Mouse (Mus musculus) hindbrain, embryonic 15.5 days (tissue): Measurements from ENCODE around the gene Defb38. TPM values are rescaled to one million over a fixed set of nuclear protein-coding genes. Genes with fewer than 3 reads are reported as not detected.

Source experiments
- ATAC-seq: fragments of 200-750 bp; cut with Nextera tagmentation; 2 replicates; pipeline ENCODE4 v1.8.0; 2017; ENCODE audit warnings: low read depth, moderate number of reproducible peaks, moderate TSS enrichment; ENCODE audit not compliant: low FRiP score
- H3K27ac ChIP-seq: fragments of 300-500 bp; sonication (generic); replicated peaks from 2 replicates; pipeline ENCODE4 v1.5.1; 2015; ENCODE audit warnings: mild to moderate bottlenecking, inconsistent platforms
- H3K27me3 ChIP-seq: fragments of 300-500 bp; sonication (generic); 2 replicates; pipeline ENCODE4 v1.6.1; 2015; ENCODE audit warnings: control low read depth, inconsistent platforms
- H3K36me3 ChIP-seq: fragments of 300-500 bp; sonication (generic); 2 replicates; pipeline ENCODE4 v1.6.1; 2015; ENCODE audit warnings: control low read depth, inconsistent platforms
- H3K4me1 ChIP-seq: fragments of 300-500 bp; sonication (generic); replicated peaks from 2 replicates; pipeline ENCODE4 v1.6.1; 2015; ENCODE audit warnings: control low read depth, inconsistent platforms
- H3K4me2 ChIP-seq: fragments of 300-500 bp; sonication (generic); 2 replicates; pipeline ENCODE4 v1.6.1; 2015; ENCODE audit warnings: moderate library complexity, mild to moderate bottlenecking, inconsistent platforms
- H3K4me3 ChIP-seq: fragments of 300-500 bp; sonication (generic); 2 replicates; pipeline ENCODE4 v1.5.1; 2015; ENCODE audit warnings: mild to moderate bottlenecking, inconsistent platforms
- H3K9ac ChIP-seq: fragments of 300-500 bp; sonication (generic); 2 replicates; pipeline ENCODE4 v1.6.1; 2015; ENCODE audit warnings: inconsistent platforms
- H3K9me3 ChIP-seq: fragments of 300-500 bp; sonication (generic); 2 replicates; pipeline ENCODE4 v1.6.1; 2016; ENCODE audit warnings: control low read depth, inconsistent platforms
- WGBS: fragments of 180-500 bp; shearing (Covaris S2); methylation state at CpG from one replicate; pipeline ENCODE4 v1.1.7; 2015; 5-methylcytosine and 5-hydroxymethylcytosine counted together
- polyA plus RNA-seq: library from polyadenylated mRNA; unstranded; fragments of >200 nt; fragmentation: Nextera tagmentation; extraction: Ambion mirVana; gene quantifications from 2 replicates; pipeline ENCODE4 v1.2.1, GENCODE M21; 2015

Gene Defb38
- not detected in 2 replicates for polyA plus RNA-seq

- Histone ChIP-seq H3K36me3 (no peaks in the 10 kb centered on the region), H3K4me3 (no peak within 1 kb of the TSS), H3K27me3 (no peaks in the 10 kb centered on the region), H3K9me3 (no peaks in the 10 kb centered on the region), H3K4me2 (no peak within 1 kb of the TSS), H3K9ac (no peak within 1 kb of the TSS), H3K4me1 (no peaks in the 10 kb centered on the region), H3K27ac (no peak within 1 kb of the TSS)
- 91% methylated on average over 1 of the region's 1 CpGs for WGBS
- no peak for ATAC-seq
Measured at GRCm38 (mm10) chr8:19026466-19026865, at the start of gene Defb38. Gene Defb38, minus strand, starts transcription at chr8:19026566.

DNA sequence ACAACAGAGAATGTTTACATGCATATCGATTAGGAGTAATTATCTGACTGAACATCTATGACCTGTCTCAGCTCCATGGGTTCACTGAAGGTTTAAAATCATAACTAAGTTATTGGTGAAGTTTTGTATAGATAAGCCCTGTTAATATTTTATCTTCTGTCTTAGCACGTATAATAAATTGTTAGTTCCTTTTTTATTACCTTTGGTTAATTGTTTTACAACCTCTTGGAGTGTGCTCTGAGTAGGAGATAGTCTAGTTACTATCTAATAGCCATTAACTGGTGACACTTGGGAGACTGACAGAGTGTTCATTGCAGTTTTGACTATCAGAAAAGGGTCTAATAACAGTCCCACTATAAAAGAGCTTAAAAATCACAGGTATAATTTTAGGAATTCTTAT lies 39.6 kb upstream of the Defb38 start:
- no peaks in the 10 kb centered on the region for H3K9me3 ChIP-seq

GRCm38 (mm10) chr8:19064710-19065109 lies 38.3 kb upstream of the Defb38 start, which contains the start of gene Defb39:
Gene Defb39, minus strand, starts transcription at chr8:19064810.
- ATAC-seq = no peak
- no peak within 1 kb of the TSS for H3K27ac ChIP-seq
- H3K9ac ChIP-seq = no peak within 1 kb of the TSS
- no peaks in the 10 kb centered on the region for H3K27me3 ChIP-seq
- no peak within 1 kb of the TSS for H3K4me3 ChIP-seq
- H3K9me3 ChIP-seq = no peaks in the 10 kb centered on the region
- H3K4me1 ChIP-seq = no peaks in the 10 kb centered on the region
- H3K4me2 ChIP-seq = no peak within 1 kb of the TSS
- 83% methylated on average over 1 of the region's 1 CpGs for WGBS
- no peaks in the 10 kb centered on the region for H3K36me3 ChIP-seq

More for the DNA sequence above, 39.6 kb upstream of the Defb38 start:
- H3K4me3 ChIP-seq = no peak overlapping the region
- H3K27me3 ChIP-seq = no peaks in the 10 kb centered on the region
- no peak for ATAC-seq
- H3K9ac ChIP-seq = no peak overlapping the region
- WGBS = 82% methylated on average over 2 of the region's 2 CpGs
- H3K4me2 ChIP-seq = no peak overlapping the region
- no peaks in the 10 kb centered on the region for H3K4me1 ChIP-seq
- no peaks in the 10 kb centered on the region for H3K36me3 ChIP-seq
- no peak overlapping the region for H3K27ac ChIP-seq

DNA sequence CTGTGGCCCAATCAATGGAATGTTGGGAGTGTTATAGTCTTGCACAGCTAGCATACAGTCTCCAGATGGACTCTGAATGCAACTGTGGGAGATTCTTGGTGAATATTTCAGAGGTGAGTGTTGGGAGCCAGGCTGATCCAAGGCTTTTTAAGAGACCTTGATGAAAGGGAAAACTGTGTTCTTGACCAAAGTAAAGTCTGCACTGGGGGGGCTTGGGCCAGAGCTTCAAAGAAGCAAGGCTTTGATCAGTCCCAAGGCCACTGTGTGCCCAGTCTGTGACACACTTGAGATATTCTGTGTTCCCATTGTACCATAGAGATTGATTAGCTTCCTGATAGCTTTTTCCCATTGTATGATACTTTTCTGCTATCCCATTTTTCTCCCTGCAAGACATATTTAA lies 36.5 kb upstream of the Defb38 start:
- Histone ChIP-seq H3K27me3 (no peaks in the 10 kb centered on the region), H3K4me1 (no peaks in the 10 kb centered on the region), H3K4me3 (no peak overlapping the region), H3K9ac (no peak overlapping the region), H3K9me3 (no peaks in the 10 kb centered on the region), H3K4me2 (no peak overlapping the region), H3K27ac (no peak overlapping the region), H3K36me3 (no peaks in the 10 kb centered on the region)
- no peak for ATAC-seq

- no peak for ATAC-seq
- Histone ChIP-seq H3K36me3 (no peaks in the 10 kb centered on the region), H3K27me3 (no peaks in the 10 kb centered on the region), H3K4me3 (no peak overlapping the region), H3K27ac (no peak overlapping the region), H3K9ac (no peak overlapping the region), H3K4me2 (no peak overlapping the region), H3K4me1 (no peaks in the 10 kb centered on the region), H3K9me3 (no peaks in the 10 kb centered on the region; the same call in 1 of the 2 replicates)
- WGBS = 93% methylated on average over 14 of the region's 14 CpGs
Measured at GRCm38 (mm10) chr8:19045242-19045641, 18.9 kb upstream of the Defb38 start.

Other genes starting within 250 kb of the Defb38 start
- gene Defb40, start 48.3 kb downstream of the Defb38 start, polyA plus RNA-seq = not detected in 2 replicates
- not detected in 2 replicates for gene Defb37, start 35.5 kb downstream of the Defb38 start, polyA plus RNA-seq
- not detected in 2 replicates for gene Defb39, start 38.2 kb upstream of the Defb38 start, polyA plus RNA-seq
- not detected in 2 replicates for gene Defb12, start 88.3 kb upstream of the Defb38 start, polyA plus RNA-seq
- gene Defb34, start 97.2 kb upstream of the Defb38 start, polyA plus RNA-seq = not detected in 2 replicates
- gene Gm45826, start 114.2 kb upstream of the Defb38 start, polyA plus RNA-seq = not detected in 2 replicates
- gene Defb14, start 167.8 kb upstream of the Defb38 start, polyA plus RNA-seq = not detected in 2 replicates
- not detected in 2 replicates for gene Defb4, start 172.1 kb upstream of the Defb38 start, polyA plus RNA-seq
- not detected in 2 replicates for gene Defb6, start 198.9 kb upstream of the Defb38 start, polyA plus RNA-seq
- gene Defb46, start 213.3 kb upstream of the Defb38 start, polyA plus RNA-seq = not detected in 2 replicates
- not detected in 2 replicates for gene Defb5, start 221.0 kb upstream of the Defb38 start, polyA plus RNA-seq